Mouse (Mus musculus): ENCODE results near the gene Bcl2. TPM values are rescaled to one million over a fixed set of nuclear protein-coding genes. Genes with fewer than 3 reads are reported as not detected.

Gene Bcl2
- polyA plus RNA-seq, 1 experiment from 2014 or later, result 2.4 TPM

DNA sequence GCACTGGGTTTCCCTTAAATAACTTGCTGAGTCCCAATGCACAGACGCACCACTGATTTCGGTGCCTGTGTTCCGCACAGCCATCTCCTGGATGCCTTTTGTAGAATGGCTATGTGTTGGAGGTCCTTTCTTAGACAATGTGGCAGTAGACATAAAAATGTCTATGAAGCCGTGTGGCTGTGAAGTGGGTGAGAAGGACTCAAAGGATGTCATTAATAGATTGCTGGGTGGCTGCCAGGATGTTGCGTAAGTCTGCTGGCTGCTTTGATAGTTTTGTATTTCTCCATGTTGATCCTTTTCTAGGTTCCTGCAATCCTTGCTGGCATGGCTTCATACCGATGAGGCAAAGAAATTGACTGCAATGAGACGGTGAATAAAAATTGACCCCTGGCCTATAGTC lies 187.3 kb downstream of the Bcl2 start:
- no peak for ATAC-seq
- Histone ChIP-seq H3K4me1 (no peaks in the 10 kb centered on the region), H3K4me3 (no peak overlapping the region), H3K4me2 (no peak overlapping the region), H3K9ac (no peak overlapping the region), H3K27ac (no peak overlapping the region), H3K36me3 (no peaks in the 10 kb centered on the region), H3K27me3 (replicated peaks) (no peaks in the 10 kb centered on the region), H3K9me3 (replicated peaks) (no peaks in the 10 kb centered on the region)
- WGBS (ENCODE audit: insufficient replicate concordance), result 78% methylated on average over 7 of the region's 7 CpGs

DNA sequence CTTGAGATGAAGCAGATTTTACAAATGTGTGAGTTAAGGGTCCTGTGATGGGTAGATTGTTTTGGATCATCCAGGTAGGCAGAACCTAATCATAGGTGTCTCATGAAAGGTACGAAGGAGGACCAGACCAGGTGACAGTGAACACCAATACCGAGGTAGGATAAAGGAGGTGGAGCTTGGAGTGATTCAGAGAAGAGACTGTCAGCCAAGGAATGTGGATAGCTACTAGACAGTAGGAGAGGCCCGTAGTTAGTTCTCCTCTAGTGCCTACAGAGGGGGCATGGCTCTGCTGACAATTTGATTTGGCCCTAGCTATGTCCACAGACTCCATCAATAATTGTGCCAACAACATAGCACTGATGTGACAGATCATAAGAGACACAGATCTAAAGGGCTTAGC lies 188.0 kb downstream of the Bcl2 start:
- WGBS (ENCODE audit: insufficient replicate concordance), result 62% methylated on average over 3 of the region's 3 CpGs
- no peak for ATAC-seq
- no peaks in the 10 kb centered on the region for H3K27me3 ChIP-seq (replicated peaks)

DNA sequence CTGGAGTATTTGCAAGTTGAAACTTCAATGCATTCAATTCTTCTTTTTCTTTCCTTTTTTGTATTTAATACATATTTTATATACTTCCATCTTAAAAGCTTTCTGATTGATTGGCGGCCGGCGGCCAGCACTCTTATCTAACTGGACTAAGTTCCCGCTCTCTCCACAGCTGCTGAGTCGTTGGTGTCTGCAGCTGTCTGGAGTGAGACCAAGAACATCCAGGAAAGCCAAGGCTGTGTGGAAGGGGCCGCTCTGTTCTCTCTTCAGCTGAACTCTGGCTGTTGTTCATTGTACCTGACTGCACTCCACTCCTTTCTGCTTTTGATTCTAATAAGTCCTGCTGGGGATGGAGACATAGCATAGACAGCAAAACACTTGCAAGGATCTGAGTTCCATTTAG lies 190.3 kb downstream of the Bcl2 start:
- H3K27ac ChIP-seq, result no peak overlapping the region
- H3K4me1 ChIP-seq, result no peaks in the 10 kb centered on the region
- no peak overlapping the region for H3K9ac ChIP-seq
- H3K4me2 ChIP-seq, result no peak overlapping the region
- no peaks in the 10 kb centered on the region for H3K9me3 ChIP-seq (replicated peaks)
- ATAC-seq, result no peak
- no peaks in the 10 kb centered on the region for H3K27me3 ChIP-seq (replicated peaks)
- H3K36me3 ChIP-seq, result no peaks in the 10 kb centered on the region
- 58% methylated on average over 6 of the region's 6 CpGs for WGBS (ENCODE audit: insufficient replicate concordance)
- H3K4me3 ChIP-seq, result no peak overlapping the region

More for the DNA sequence above, 188.0 kb downstream of the Bcl2 start:
- no peaks in the 10 kb centered on the region for H3K36me3 ChIP-seq
- no peaks in the 10 kb centered on the region for H3K9me3 ChIP-seq (replicated peaks)
- H3K9ac ChIP-seq, result no peak overlapping the region
- H3K4me2 ChIP-seq, result no peak overlapping the region
- no peak overlapping the region for H3K4me3 ChIP-seq
- H3K4me1 ChIP-seq, result no peaks in the 10 kb centered on the region
- H3K27ac ChIP-seq, result no peak overlapping the region

DNA sequence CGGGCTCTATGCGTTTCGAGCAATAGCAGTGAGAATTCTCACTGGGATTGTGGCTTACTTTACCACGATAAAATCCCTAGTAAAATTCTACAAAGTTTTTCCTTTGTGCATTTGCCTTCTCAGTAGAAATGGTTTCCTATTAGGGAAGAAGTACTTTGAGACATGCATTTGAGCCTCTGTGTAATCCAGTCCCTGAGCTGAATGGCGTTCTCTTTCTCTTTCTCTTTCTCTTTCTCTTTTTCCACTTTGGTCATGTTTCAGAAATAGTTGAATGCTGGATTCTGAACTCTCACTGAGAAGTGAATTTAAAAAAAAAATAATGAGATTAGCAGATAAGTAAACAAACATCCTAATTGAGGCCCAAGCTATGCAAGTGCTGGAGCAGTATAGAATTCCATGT lies 191.1 kb downstream of the Bcl2 start:
- no peaks in the 10 kb centered on the region for H3K9me3 ChIP-seq (replicated peaks)
- no peak overlapping the region for H3K27ac ChIP-seq
- WGBS (ENCODE audit: insufficient replicate concordance), result 78% methylated on average over 5 of the region's 5 CpGs
- ATAC-seq, result no peak
- no peak overlapping the region for H3K4me3 ChIP-seq
- H3K27me3 ChIP-seq (replicated peaks), result no peaks in the 10 kb centered on the region
- no peak overlapping the region for H3K4me2 ChIP-seq
- H3K4me1 ChIP-seq, result no peaks in the 10 kb centered on the region
- H3K9ac ChIP-seq, result no peak overlapping the region
- H3K36me3 ChIP-seq, result no peaks in the 10 kb centered on the region

DNA sequence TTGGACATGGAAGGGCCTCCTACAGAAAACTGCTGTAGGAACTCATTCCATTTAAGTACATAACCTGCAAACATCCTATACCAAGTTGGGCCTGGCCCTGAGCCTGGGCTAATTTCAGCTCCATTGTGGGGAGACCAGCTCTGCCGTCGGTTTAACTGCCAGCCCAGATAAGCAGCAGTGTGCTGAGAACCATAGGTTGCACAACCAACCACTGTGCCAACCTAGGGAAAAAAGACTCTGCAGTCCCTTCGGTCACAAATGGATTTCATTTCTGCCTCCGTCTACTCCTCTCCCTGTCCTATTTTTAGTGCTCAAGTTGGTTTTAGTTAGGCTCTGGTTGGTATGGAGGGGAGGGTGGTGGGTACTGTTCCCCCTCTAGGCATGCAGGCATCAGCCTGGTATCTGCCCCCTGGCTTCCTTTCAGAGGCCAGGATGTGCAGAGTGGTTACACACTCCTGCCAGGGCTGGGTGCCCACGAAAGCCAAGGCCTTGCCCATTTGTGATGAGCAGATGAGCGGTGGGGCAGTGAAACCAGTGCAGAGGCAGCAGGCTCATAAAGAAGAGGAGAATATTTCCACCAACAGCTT lies 196.4 kb downstream of the Bcl2 start:
- Histone ChIP-seq H3K9ac (no peak overlapping the region), H3K9me3 (replicated peaks) (no peaks in the 10 kb centered on the region), H3K4me3 (no peak overlapping the region), H3K27me3 (replicated peaks) (no peaks in the 10 kb centered on the region), H3K4me1 (peaks cover 6% of the 10 kb centered on the region; the same call in 1 of the 2 replicates), H3K4me2 (no peak overlapping the region), H3K36me3 (no peaks in the 10 kb centered on the region), H3K27ac (no peak overlapping the region)
- no peak; the same call in 1 of the 2 replicates for ATAC-seq
- 55% methylated on average over 6 of the region's 6 CpGs for WGBS (ENCODE audit: insufficient replicate concordance)

DNA sequence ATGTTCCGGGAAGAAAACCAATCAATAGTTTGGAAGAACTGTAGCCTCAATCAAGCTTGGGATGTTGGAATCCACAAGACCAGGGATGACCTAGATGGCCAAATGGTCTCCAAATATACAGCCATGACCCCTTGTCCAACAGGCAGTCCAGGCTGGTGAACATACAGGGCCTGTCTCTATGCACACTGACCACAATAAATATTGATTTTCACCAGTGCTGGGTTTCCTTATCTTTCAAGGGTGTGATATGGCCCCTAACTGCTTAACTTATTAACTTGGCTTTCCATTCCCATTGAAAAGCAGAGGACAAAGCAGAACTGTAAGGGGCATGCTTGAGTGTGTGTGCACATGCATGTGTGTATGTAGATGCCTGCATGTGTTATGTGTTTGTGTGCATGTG lies 197.0 kb downstream of the Bcl2 start:
- Histone ChIP-seq H3K9ac (no peak overlapping the region), H3K36me3 (no peaks in the 10 kb centered on the region), H3K4me2 (no peak overlapping the region), H3K4me1 (peaks cover 6% of the 10 kb centered on the region; the same call in 1 of the 2 replicates), H3K4me3 (no peak overlapping the region), H3K27ac (no peak overlapping the region), H3K27me3 (replicated peaks) (no peaks in the 10 kb centered on the region), H3K9me3 (replicated peaks) (no peaks in the 10 kb centered on the region)
- 82% methylated on average over 1 of the region's 1 CpGs for WGBS (ENCODE audit: insufficient replicate concordance)
- ATAC-seq, result no peak; the same call in 1 of the 2 replicates

DNA sequence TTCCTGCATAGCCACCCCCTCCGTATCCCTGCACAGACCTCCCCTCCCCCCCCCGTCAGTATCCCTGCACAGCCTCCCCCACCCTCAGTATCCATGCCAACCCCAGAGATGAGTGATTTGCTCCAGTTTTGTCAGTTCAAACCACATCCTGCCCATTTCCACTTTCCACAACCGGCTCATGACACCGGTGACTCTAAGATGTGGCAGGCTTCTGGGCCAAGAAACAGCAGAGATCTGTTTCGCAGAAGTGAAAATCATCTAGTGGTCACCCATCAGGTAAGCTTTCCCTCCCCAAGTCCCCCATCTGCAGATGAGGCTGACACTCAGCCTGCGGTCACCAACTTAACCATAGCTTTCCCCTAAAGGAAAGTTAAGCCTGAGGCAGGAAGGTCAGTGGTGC lies 198.5 kb downstream of the Bcl2 start:
- WGBS (ENCODE audit: insufficient replicate concordance), result 56% methylated on average over 6 of the region's 6 CpGs
- Histone ChIP-seq H3K4me1 (peaks cover 6% of the 10 kb centered on the region; the same call in 1 of the 2 replicates), H3K36me3 (no peaks in the 10 kb centered on the region), H3K27me3 (replicated peaks) (no peaks in the 10 kb centered on the region), H3K9me3 (replicated peaks) (no peaks in the 10 kb centered on the region), H3K4me3 (no peak overlapping the region), H3K9ac (no peak overlapping the region), H3K27ac (no peak overlapping the region), H3K4me2 (no peak overlapping the region)
- no peak for ATAC-seq

DNA sequence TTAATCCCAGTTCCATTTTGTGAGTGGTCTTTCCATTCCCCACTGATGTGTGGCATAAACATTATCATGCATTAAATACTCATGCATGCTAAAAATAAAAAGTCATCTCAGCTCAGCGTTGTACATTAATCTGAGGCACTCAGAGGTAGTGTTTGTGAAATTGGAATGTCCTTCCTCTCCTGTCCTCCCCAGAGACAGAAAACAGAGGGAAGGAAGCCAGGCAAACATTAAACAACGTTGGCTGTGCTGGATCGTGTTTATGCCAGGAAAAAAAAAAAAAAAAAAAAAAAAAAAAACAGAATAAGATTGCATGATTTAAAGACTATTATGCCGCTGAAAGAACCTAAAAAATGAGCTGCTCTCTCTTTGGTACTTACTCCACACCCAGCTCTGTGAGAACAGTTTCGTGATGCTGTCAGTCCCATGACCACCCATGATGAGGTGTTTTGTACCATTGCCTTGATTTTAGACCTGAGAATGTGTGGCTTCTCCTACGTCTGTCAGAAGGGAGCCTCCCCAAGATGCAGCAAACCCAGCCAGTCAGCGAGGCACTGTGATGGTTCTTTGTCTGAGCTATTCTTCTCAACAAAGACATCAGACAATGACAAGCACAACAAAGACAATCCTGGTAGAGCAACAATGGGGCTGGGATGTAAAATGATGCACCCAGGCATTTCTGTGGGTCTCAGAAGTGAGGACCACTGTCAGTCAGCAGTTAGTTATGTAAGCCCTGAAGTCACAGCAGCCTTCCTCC lies 200.0 kb downstream of the Bcl2 start:
- H3K4me2 ChIP-seq, result no peak overlapping the region
- no peak overlapping the region for H3K9ac ChIP-seq
- no peak overlapping the region for H3K4me3 ChIP-seq
- no peaks in the 10 kb centered on the region for H3K36me3 ChIP-seq
- H3K9me3 ChIP-seq (replicated peaks), result no peaks in the 10 kb centered on the region
- WGBS (ENCODE audit: insufficient replicate concordance), result 60% methylated on average over 7 of the region's 7 CpGs
- H3K27me3 ChIP-seq (replicated peaks), result no peaks in the 10 kb centered on the region
- ATAC-seq, result no peak
- no peak overlapping the region for H3K27ac ChIP-seq
- peaks cover 6% of the 10 kb centered on the region; the same call in 1 of the 2 replicates for H3K4me1 ChIP-seq

DNA sequence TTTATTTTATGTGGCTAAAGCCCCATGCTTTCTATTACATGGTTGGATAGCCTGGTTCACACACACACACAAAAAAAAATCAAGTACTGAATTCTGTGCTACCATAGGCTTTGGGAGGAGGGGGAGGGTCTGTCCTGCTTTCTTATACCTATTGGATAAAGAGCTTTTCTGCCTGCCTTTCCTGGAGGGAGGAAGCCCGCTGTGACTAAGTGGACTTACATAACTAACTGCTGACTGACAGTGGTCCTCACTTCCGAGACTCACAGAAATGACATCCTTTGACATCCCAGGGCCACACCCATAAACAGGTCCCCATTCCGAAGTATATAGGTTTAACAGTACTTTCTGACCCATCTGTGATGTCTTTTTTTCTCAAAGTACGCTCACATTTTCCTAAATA lies 200.6 kb downstream of the Bcl2 start:
- Histone ChIP-seq H3K27me3 (replicated peaks) (no peaks in the 10 kb centered on the region), H3K9ac (no peak overlapping the region), H3K4me1 (peaks cover 6% of the 10 kb centered on the region; the same call in 1 of the 2 replicates), H3K4me2 (no peak overlapping the region), H3K36me3 (no peaks in the 10 kb centered on the region), H3K27ac (no peak overlapping the region), H3K9me3 (replicated peaks) (no peaks in the 10 kb centered on the region), H3K4me3 (no peak overlapping the region)
- no peak for ATAC-seq
- 63% methylated on average over 4 of the region's 4 CpGs for WGBS (ENCODE audit: insufficient replicate concordance)

DNA sequence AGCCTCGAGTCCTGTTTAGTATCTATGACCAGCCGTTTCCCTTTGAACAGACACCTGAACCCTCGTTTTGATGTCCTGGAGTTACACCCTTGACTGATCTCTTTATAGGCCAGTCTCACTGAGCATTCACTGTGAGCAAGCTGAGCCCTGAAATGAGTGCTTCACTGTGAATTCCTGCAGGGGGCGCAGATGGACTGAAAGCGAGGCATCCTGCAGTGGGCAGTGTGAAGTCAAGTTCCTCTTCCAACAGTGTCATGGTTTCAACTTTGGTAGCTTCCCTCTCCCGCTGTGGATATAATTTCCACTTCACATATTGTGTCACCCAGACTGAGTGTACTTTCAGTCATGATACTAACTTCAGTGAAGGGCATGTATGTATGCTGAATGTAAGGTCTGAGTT lies 202.5 kb downstream of the Bcl2 start:
- H3K4me1 ChIP-seq, result no peaks in the 10 kb centered on the region
- 11% methylated on average over 6 of the region's 6 CpGs for WGBS (ENCODE audit: insufficient replicate concordance)
- ATAC-seq, result no peak
- no peak overlapping the region for H3K4me2 ChIP-seq
- no peak overlapping the region for H3K9ac ChIP-seq
- H3K27ac ChIP-seq, result no peak overlapping the region
- no peak overlapping the region for H3K4me3 ChIP-seq
- H3K9me3 ChIP-seq (replicated peaks), result no peaks in the 10 kb centered on the region
- no peaks in the 10 kb centered on the region for H3K36me3 ChIP-seq
- no peaks in the 10 kb centered on the region for H3K27me3 ChIP-seq (replicated peaks)

DNA sequence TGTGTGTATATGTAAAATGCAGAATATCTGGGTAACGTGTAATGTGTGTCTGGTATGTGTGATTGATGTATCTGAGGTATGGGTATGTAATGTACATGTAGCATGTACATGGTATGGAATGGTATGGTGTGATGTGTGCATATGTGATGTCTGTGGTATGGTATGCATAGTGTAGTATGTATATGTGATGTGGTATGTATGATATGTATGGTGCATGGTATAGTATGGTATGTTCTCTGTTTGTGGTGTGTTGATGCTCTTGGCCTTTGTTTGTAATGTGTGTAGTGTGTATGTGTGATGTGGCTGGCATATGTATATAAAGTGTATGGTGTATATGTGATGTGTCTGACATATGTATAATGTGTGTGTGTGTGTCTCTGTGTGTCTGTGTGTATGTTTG lies 206.5 kb downstream of the Bcl2 start:
- no peak overlapping the region for H3K4me2 ChIP-seq
- H3K4me1 ChIP-seq, result no peaks in the 10 kb centered on the region
- no peak overlapping the region for H3K4me3 ChIP-seq
- H3K27ac ChIP-seq, result no peak overlapping the region
- WGBS (ENCODE audit: insufficient replicate concordance), result 50% methylated on average over 1 of the region's 1 CpGs
- no peak for ATAC-seq
- no peaks in the 10 kb centered on the region for H3K9me3 ChIP-seq (replicated peaks)
- H3K27me3 ChIP-seq (replicated peaks), result no peaks in the 10 kb centered on the region
- H3K36me3 ChIP-seq, result no peaks in the 10 kb centered on the region
- no peak overlapping the region for H3K9ac ChIP-seq

DNA sequence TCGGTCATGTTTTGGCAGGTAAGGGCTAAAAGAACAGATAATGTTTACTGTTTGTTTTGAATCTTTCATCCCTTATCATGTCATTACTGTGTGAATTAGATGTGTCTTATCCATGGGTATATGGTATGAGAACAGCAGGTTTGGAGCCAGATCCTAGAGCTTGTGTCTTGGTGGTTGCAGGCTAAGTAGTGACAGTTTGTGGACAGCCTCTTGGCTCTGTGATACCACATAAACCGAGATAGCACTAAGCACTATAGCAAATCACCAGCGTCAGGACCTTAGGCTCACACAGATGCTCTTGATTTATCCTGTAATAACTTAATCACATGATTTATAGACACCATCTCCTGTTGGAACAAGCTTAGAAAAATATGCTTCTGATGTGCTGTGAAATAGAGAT lies 210.2 kb downstream of the Bcl2 start:
- Histone ChIP-seq H3K27me3 (replicated peaks) (no peaks in the 10 kb centered on the region), H3K9ac (no peak overlapping the region), H3K27ac (no peak overlapping the region), H3K4me2 (no peak overlapping the region), H3K36me3 (no peaks in the 10 kb centered on the region), H3K9me3 (replicated peaks) (no peaks in the 10 kb centered on the region), H3K4me1 (no peaks in the 10 kb centered on the region), H3K4me3 (no peak overlapping the region)
- 58% methylated on average over 3 of the region's 3 CpGs for WGBS (ENCODE audit: insufficient replicate concordance)
- no peak for ATAC-seq

Data from liver, embryonic 12.5 days (tissue).